Mouse (Mus musculus) intestine, postnatal 0 days (tissue): Measurements from ENCODE around the gene Maz. TPM values are rescaled to one million over a fixed set of nuclear protein-coding genes. Genes with fewer than 3 reads are reported as not detected.

ENCODE experiments used
- ATAC-seq: fragments of 200-750 bp; cut with Nextera tagmentation; 2 replicates; pipeline ENCODE4 v1.8.0; 2017; ENCODE audit warnings: mild to moderate bottlenecking, moderate TSS enrichment, moderate library complexity
- H3K27ac ChIP-seq: fragments of 300-500 bp; sonication (generic); 2 replicates; pipeline ENCODE4 v1.5.1; 2014; ENCODE audit warnings: mild to moderate bottlenecking, low read depth, low read length, moderate library complexity
- H3K27me3 ChIP-seq: fragments of 300-500 bp; sonication (generic); replicated peaks from 2 replicates; pipeline ENCODE4 v1.6.1; 2014; ENCODE audit warnings: low read length, mixed read lengths; ENCODE audit not compliant: control insufficient read depth, insufficient read depth
- H3K36me3 ChIP-seq: fragments of 300-500 bp; sonication (generic); 2 replicates; pipeline ENCODE4 v1.6.1; 2014; ENCODE audit warnings: mild to moderate bottlenecking, moderate library complexity; ENCODE audit not compliant: control insufficient read depth, insufficient read depth
- H3K4me1 ChIP-seq: fragments of 300-500 bp; sonication (generic); replicated peaks from 2 replicates; pipeline ENCODE4 v1.6.1; 2014; ENCODE audit warnings: antibody characterized with exemption, low read length, mixed read lengths; ENCODE audit not compliant: control insufficient read depth, insufficient read depth
- H3K4me2 ChIP-seq: fragments of 300-500 bp; sonication (generic); replicated peaks from 2 replicates; pipeline ENCODE4 v1.6.1; 2014; ENCODE audit warnings: low read depth, mild to moderate bottlenecking, moderate library complexity
- H3K4me3 ChIP-seq: fragments of 300-500 bp; sonication (generic); 2 replicates; pipeline ENCODE4 v1.5.1; 2014; ENCODE audit warnings: low read depth, low read length
- H3K9ac ChIP-seq: fragments of 300-500 bp; sonication (generic); 2 replicates; pipeline ENCODE4 v1.6.1; 2014; ENCODE audit warnings: mild to moderate bottlenecking, low read depth, low read length
- H3K9me3 ChIP-seq: fragments of 300-500 bp; sonication (generic); 2 replicates; pipeline ENCODE4 v1.6.1; 2016; ENCODE audit warnings: mixed run types; ENCODE audit not compliant: control insufficient read depth
- CTCF ChIP-seq: sonication (generic); IDR thresholded peaks from 2 replicates; pipeline ENCODE4 v1.5.1; 2016; ENCODE audit warnings: low read depth, mild to moderate bottlenecking, control low read depth, antibody characterized with exemption, moderate library complexity
- WGBS: fragments of 180-500 bp; shearing (Covaris S2); extraction: QIAGEN DNeasy Blood & Tissue Kit; methylation state at CpG from one replicate; pipeline ENCODE4 v1.1.7; 2014; 5-methylcytosine and 5-hydroxymethylcytosine counted together
- polyA plus RNA-seq: library from polyadenylated mRNA; unstranded; fragments of >200 nt; fragmentation: Nextera tagmentation; extraction: Ambion mirVana; gene quantifications from 2 replicates; pipeline ENCODE4 v1.2.1, GENCODE M21; 2015

Gene Maz
- polyA plus RNA-seq, 1 experiment from 2014 or later, result 32.6 TPM

GRCm38 (mm10) chr7:127026161-127026600 is 656 bp downstream of the Maz start:
- TF ChIP-seq CTCF, result no peak
- Histone ChIP-seq H3K4me3 (peak overlapping the region; percentile 79), H3K4me2 (peak overlapping the region; percentile 90), H3K27ac (peak overlapping the region; percentile 96), H3K27me3 (no peaks in the 10 kb centered on the region), H3K36me3 (peaks cover 37% of the 10 kb centered on the region), H3K4me1 (peaks cover 14% of the 10 kb centered on the region; the same call in 1 of the 2 replicates), H3K9ac (peak overlapping the region; percentile 78), H3K9me3 (no peaks in the 10 kb centered on the region)
- ATAC-seq, result peak; percentile 47
- under 1% methylated on average over 36 of the region's 48 CpGs for WGBS

GRCm38 (mm10) chr7:127025556-127026160 is 1.2 kb downstream of the Maz start:
- H3K9me3 ChIP-seq, result no peaks in the 10 kb centered on the region
- under 1% methylated on average over 61 of the region's 65 CpGs for WGBS
- H3K27ac ChIP-seq, result peak overlapping the region; percentile 96
- peak; percentile 3; the same call in 1 of the 2 replicates for ATAC-seq
- H3K36me3 ChIP-seq, result peaks cover 34% of the 10 kb centered on the region
- peak overlapping the region; percentile 90 for H3K4me2 ChIP-seq
- peak overlapping the region; percentile 79 for H3K4me3 ChIP-seq
- H3K27me3 ChIP-seq, result no peaks in the 10 kb centered on the region
- TF ChIP-seq CTCF, result no peak
- H3K9ac ChIP-seq, result peak overlapping the region; percentile 78
- H3K4me1 ChIP-seq, result peaks cover 15% of the 10 kb centered on the region; the same call in 1 of the 2 replicates

- Histone ChIP-seq H3K27ac (peak overlapping the region; percentile 96), H3K9me3 (no peaks in the 10 kb centered on the region), H3K4me1 (peaks cover 15% of the 10 kb centered on the region; the same call in 1 of the 2 replicates), H3K36me3 (peaks cover 28% of the 10 kb centered on the region), H3K27me3 (no peaks in the 10 kb centered on the region), H3K4me2 (peak overlapping the region; percentile 90), H3K9ac (peak overlapping the region; percentile 78), H3K4me3 (peak overlapping the region; percentile 79)
- 2% methylated on average over 30 of the region's 30 CpGs for WGBS
- peak; percentile 28 for ATAC-seq
- peak; percentile 93 for TF ChIP-seq CTCF
Measured at GRCm38 (mm10) chr7:127024755-127025555, 1.9 kb downstream of the Maz start.

GRCm38 (mm10) chr7:127023896-127024690 is 2.7 kb downstream of the Maz start:
- Histone ChIP-seq H3K36me3 (peaks cover 26% of the 10 kb centered on the region), H3K4me3 (peak overlapping the region; percentile 79), H3K9ac (peak overlapping the region; percentile 78), H3K9me3 (no peaks in the 10 kb centered on the region), H3K27ac (peak overlapping the region; percentile 28), H3K4me2 (peak overlapping the region; percentile 90), H3K4me1 (peaks cover 15% of the 10 kb centered on the region; the same call in 1 of the 2 replicates), H3K27me3 (no peaks in the 10 kb centered on the region)
- TF ChIP-seq CTCF, result no peak
- ATAC-seq, result no peak
- WGBS, result 17% methylated on average over 19 of the region's 19 CpGs

GRCm38 (mm10) chr7:127023272-127023691 is 3.6 kb downstream of the Maz start:
- H3K4me2 ChIP-seq, result peak overlapping the region; percentile 90
- H3K36me3 ChIP-seq, result peaks cover 24% of the 10 kb centered on the region
- no peak for TF ChIP-seq CTCF
- no peaks in the 10 kb centered on the region for H3K27me3 ChIP-seq
- H3K27ac ChIP-seq, result no peak overlapping the region
- no peak overlapping the region for H3K9ac ChIP-seq
- H3K4me3 ChIP-seq, result no peak overlapping the region
- WGBS, result 70% methylated on average over 12 of the region's 13 CpGs
- peaks cover 15% of the 10 kb centered on the region; the same call in 1 of the 2 replicates for H3K4me1 ChIP-seq
- ATAC-seq, result no peak
- H3K9me3 ChIP-seq, result no peaks in the 10 kb centered on the region
